Mouse (Mus musculus) embryonic facial prominence, embryonic 11.5 days (tissue): ENCODE results near the gene Slc25a20. TPM values are rescaled to one million over a fixed set of nuclear protein-coding genes. Genes with fewer than 3 reads are reported as not detected.

ENCODE experiments used
- ATAC-seq: fragments of 200-750 bp; cut with Nextera tagmentation; replicated peaks from 2 replicates; pipeline ENCODE4 v1.8.0; 2017; ENCODE audit warnings: low read depth; ENCODE audit not compliant: insufficient number of reproducible peaks, low FRiP score, low TSS enrichment
- DNase-seq: peaks from one replicate; pipeline ENCODE4 v3.0.0-alpha.2; 2015; ENCODE audit warnings: low spot score
- H3K27ac ChIP-seq: fragments of 300-500 bp; sonication (generic); replicated peaks from 2 replicates; pipeline ENCODE4 v1.5.1; 2014; ENCODE audit warnings: mild to moderate bottlenecking, low read depth, low read length, control low read depth
- H3K27me3 ChIP-seq: fragments of 300-500 bp; sonication (generic); 2 replicates; pipeline ENCODE4 v1.6.1; 2014; ENCODE audit warnings: mild to moderate bottlenecking, low read length, moderate library complexity, mixed read lengths; ENCODE audit not compliant: control insufficient read depth, insufficient read depth
- H3K36me3 ChIP-seq: fragments of 300-500 bp; sonication (generic); replicated peaks from 2 replicates; pipeline ENCODE4 v1.6.1; 2014; ENCODE audit warnings: low read depth, mild to moderate bottlenecking, low read length, moderate library complexity, mixed read lengths; ENCODE audit not compliant: control insufficient read depth, insufficient read depth
- H3K4me1 ChIP-seq: fragments of 300-500 bp; sonication (generic); 2 replicates; pipeline ENCODE4 v1.6.1; 2014; ENCODE audit warnings: low read length, mixed read lengths; ENCODE audit not compliant: control insufficient read depth, insufficient read depth
- H3K4me2 ChIP-seq: fragments of 300-500 bp; sonication (generic); 2 replicates; pipeline ENCODE4 v1.6.1; 2014; ENCODE audit warnings: low read depth, mild to moderate bottlenecking, control low read depth, low read length, moderate library complexity
- H3K4me3 ChIP-seq: fragments of 300-500 bp; sonication (generic); 2 replicates; pipeline ENCODE4 v1.5.1; 2014; ENCODE audit warnings: low read depth, low read length, control low read depth
- H3K9ac ChIP-seq: fragments of 300-500 bp; sonication (generic); replicated peaks from 2 replicates; pipeline ENCODE4 v1.6.1; 2014; ENCODE audit warnings: mild to moderate bottlenecking, control low read depth, low read length
- H3K9me3 ChIP-seq: fragments of 300-500 bp; sonication (generic); replicated peaks from 2 replicates; pipeline ENCODE4 v1.6.1; 2016; ENCODE audit warnings: mild to moderate bottlenecking, low read length, inconsistent platforms, mixed read lengths; ENCODE audit not compliant: control insufficient read depth
- WGBS: fragments of 180-500 bp; shearing (Covaris S2); extraction: QIAGEN DNeasy Blood & Tissue Kit; methylation state at CpG from one replicate; pipeline ENCODE4 v1.1.7; 2014; 5-methylcytosine and 5-hydroxymethylcytosine counted together
- polyA plus RNA-seq: library from polyadenylated mRNA; unstranded; fragments of >200 nt; fragmentation: Nextera tagmentation; extraction: Ambion mirVana; gene quantifications from 2 replicates; pipeline ENCODE4 v1.2.1, GENCODE M21; 2014

Gene Slc25a20
- polyA plus RNA-seq, 1 experiment from 2014 or later = 34.5 TPM

DNA sequence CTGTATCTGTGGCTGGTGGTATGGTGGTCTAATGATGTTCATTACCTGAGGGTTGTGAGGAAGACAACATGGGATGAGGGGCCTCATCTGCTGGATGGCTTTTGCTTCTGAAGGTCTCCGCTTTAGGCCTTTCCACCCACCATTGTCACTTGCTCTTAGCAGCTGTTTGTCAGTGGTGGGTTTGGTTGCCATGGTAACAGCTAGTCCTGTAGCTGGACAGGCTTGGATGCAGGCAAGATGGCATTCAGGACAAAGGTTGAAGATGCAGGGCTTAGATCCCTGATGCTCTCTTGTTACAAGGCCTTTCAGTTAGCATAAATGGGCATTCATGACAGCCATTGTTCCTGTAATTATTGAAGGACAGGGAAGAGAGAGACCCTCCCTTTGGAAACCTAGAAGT, 27.2 kb downstream of the Slc25a20 start, which contains the start of gene Prkar2a:
Gene Prkar2a (plus strand): TSS at position 209 of the 400 bp plus-strand sequence.
- Histone ChIP-seq H3K4me2 (no peak within 1 kb of the TSS), H3K4me1 (peaks cover 3% of the 10 kb centered on the region; the same call in 1 of the 2 replicates), H3K27me3 (no peaks in the 10 kb centered on the region), H3K9ac (no peak within 1 kb of the TSS), H3K9me3 (no peaks in the 10 kb centered on the region), H3K27ac (no peak within 1 kb of the TSS), H3K4me3 (no peak within 1 kb of the TSS), H3K36me3 (no peaks in the 10 kb centered on the region)
- 73% methylated on average over 1 of the region's 1 CpGs for WGBS
- DNase-seq = peak; percentile 52
- ATAC-seq = no peak

DNA sequence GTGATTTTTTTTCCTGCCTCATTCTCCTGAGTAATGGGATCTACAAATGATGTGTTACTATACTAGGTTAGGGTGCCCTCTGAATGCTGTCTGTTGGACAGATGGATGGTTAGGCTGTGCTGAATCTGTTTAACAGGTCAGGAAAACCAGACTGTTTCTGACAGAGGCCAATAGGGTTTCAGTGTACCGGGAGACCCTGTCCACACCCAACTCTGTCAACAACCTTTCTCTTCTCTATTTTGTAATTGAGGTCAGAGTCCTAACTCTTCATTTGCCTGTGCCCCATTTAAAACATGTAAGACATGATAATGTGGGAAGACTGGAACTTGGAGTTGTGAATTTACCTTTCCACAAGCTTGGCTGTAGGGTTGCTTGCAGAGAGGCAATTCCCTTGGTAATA, 28.1 kb downstream of the Slc25a20 start:
- DNase-seq (no peak), ATAC-seq (no peak)
- no peak overlapping the region for H3K9ac ChIP-seq
- H3K4me3 ChIP-seq = no peak overlapping the region
- no peak overlapping the region for H3K4me2 ChIP-seq
- H3K27me3 ChIP-seq = no peaks in the 10 kb centered on the region
- 79% methylated on average over 1 of the region's 1 CpGs for WGBS
- H3K27ac ChIP-seq = no peak overlapping the region
- H3K36me3 ChIP-seq = no peaks in the 10 kb centered on the region
- H3K4me1 ChIP-seq = peaks cover 3% of the 10 kb centered on the region; the same call in 1 of the 2 replicates
- H3K9me3 ChIP-seq = no peaks in the 10 kb centered on the region

DNA sequence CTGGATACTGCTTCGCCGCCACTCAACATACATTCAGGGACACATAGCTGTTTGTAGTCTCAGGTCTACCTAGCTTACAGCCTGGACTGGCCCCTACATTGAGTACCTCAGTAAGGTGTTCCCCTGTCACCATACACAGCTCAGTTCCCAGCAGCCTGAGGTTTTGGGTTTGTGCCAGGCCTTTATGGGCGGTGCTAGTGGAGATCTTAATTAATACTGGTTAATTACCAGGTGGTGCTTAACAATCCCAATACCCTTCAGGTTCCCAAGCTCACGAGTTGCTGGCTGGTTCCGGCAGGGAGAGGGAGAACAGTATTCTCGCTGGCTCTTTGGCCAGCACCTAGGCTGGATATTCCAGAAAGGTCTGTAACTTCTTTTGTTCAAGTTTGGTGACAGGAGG, 29.0 kb downstream of the Slc25a20 start:
- no peaks in the 10 kb centered on the region for H3K36me3 ChIP-seq
- H3K4me1 ChIP-seq = peaks cover 3% of the 10 kb centered on the region; the same call in 1 of the 2 replicates
- ATAC-seq (no peak), DNase-seq (no peak)
- no peaks in the 10 kb centered on the region for H3K9me3 ChIP-seq
- no peak overlapping the region for H3K4me3 ChIP-seq
- no peak overlapping the region for H3K27ac ChIP-seq
- no peak overlapping the region for H3K4me2 ChIP-seq
- 90% methylated on average over 6 of the region's 6 CpGs for WGBS
- H3K27me3 ChIP-seq = no peaks in the 10 kb centered on the region
- H3K9ac ChIP-seq = no peak overlapping the region

DNA sequence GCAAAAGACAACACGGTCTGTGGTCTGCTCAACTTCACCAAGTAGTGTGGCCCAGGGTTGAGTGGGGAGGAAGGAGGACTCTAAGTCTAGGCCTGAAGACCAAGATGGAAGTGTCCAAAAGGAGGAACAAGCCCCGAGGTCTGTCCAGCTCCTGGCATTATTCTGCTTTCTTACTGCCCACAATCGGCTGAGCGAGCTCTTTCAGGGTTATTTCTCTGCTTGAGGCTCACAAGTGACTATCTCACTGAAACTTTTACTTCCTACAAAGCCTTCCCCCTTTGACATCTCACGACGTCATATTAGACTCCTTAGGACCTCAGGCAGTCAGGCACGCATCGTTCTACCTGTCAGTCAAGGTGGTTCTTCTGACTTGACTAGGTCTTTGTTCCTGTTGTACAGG, 29.5 kb downstream of the Slc25a20 start:
- ATAC-seq = no peak
- Histone ChIP-seq H3K4me2 (peak overlapping the region; percentile 96), H3K9me3 (no peaks in the 10 kb centered on the region), H3K4me3 (no peak overlapping the region), H3K36me3 (no peaks in the 10 kb centered on the region), H3K27me3 (no peaks in the 10 kb centered on the region), H3K9ac (peak overlapping the region; percentile 82), H3K4me1 (peaks cover 3% of the 10 kb centered on the region; the same call in 1 of the 2 replicates), H3K27ac (no peak overlapping the region)
- WGBS = 66% methylated on average over 8 of the region's 8 CpGs
- no peak for DNase-seq

DNA sequence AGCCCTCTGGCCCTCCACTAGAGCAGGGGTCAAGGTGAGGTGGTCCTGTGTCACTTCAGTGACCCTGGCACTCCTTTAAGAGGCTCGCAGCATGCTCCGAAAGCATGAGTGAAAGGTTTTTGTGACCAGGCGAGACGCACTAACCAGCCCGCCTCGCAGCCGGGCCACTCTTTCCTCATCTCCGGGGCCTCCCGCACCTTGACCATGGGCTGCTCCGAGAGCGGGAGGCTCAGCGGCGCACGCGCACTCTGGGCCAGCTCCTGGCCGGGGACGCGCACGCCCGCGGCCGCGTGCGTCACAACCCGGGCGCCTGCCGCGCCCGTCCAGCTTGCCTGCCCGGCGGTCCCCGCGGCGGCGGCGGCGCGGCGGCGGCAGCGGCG, 29.9 kb downstream of the Slc25a20 start:
- Histone ChIP-seq H3K9ac (peak overlapping the region; percentile 82), H3K4me3 (peak overlapping the region; percentile 78), H3K4me2 (peak overlapping the region; percentile 96), H3K27ac (no peak overlapping the region), H3K27me3 (no peaks in the 10 kb centered on the region), H3K4me1 (peaks cover 3% of the 10 kb centered on the region; the same call in 1 of the 2 replicates), H3K36me3 (no peaks in the 10 kb centered on the region), H3K9me3 (no peaks in the 10 kb centered on the region)
- ATAC-seq (peak; percentile 79), DNase-seq (peak; percentile 90)
- WGBS = 0% methylated on average over 35 of the region's 42 CpGs

DNA sequence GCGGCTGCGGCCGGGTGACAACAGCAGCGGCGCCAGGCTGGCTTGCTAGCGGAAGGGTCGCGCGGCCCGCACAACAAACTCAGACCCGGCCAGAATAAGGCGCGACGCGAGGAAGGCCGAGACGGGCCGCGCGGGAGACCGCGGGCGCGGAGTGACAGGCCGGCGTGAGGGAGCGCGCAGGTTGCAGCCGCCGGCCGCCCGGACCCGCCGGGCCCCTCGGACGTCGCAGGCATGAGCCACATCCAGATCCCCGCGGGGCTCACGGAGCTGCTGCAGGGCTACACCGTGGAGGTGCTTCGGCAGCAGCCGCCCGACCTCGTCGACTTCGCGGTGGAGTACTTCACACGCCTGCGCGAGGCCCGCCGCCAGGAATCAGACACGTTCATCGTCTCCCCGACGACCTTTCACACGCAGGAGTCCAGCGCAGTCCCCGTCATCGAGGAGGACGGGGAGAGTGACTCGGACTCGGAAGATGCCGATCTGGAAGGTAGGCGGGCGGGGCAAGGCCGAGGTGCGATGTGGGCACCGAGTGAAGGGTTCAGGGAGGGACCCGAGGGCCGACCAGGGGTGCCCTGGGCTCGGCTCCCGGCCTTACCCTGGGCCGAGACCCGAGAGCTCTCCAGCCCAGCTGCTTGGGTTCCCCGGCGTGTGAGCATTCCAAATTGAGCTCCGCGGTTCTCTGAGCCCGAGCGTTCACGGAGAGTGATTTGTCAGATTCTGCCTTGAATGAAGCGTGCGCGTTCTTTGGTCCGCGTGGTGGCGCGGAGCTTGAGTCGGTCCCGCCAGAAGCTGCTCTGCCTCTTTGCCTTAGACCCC, 30.5 kb downstream of the Slc25a20 start:
- H3K4me1 ChIP-seq = peaks cover 3% of the 10 kb centered on the region; the same call in 1 of the 2 replicates
- no peaks in the 10 kb centered on the region for H3K36me3 ChIP-seq
- ATAC-seq (peak; percentile 68), DNase-seq (peak; percentile 78)
- under 1% methylated on average over 86 of the region's 92 CpGs for WGBS
- no peaks in the 10 kb centered on the region for H3K9me3 ChIP-seq
- no peaks in the 10 kb centered on the region for H3K27me3 ChIP-seq
- peak overlapping the region; percentile 96 for H3K4me2 ChIP-seq
- H3K27ac ChIP-seq = no peak overlapping the region
- peak overlapping the region; percentile 82 for H3K9ac ChIP-seq
- peak overlapping the region; percentile 78 for H3K4me3 ChIP-seq

DNA sequence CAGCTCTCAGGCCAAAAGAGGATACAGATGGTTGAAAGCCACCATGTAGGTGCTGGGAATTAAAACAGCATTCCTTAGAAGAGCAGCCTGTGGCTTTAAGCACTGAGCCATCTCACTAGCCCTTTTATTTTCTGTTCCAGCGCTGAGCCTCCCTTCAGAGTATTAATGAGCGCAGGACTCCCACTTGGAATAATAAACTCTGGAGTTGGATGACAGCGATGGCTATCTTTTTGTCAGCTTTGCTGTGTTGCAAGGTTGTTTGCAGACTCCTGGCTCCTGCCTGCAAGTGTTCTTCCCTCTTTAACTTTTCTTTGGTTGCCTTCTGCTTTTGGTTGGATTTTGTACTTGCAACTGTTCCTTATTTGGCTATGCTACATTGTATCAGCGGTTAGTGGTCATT, 32.1 kb downstream of the Slc25a20 start:
- no peaks in the 10 kb centered on the region for H3K27me3 ChIP-seq
- H3K36me3 ChIP-seq = no peaks in the 10 kb centered on the region
- H3K4me1 ChIP-seq = peaks cover 3% of the 10 kb centered on the region; the same call in 1 of the 2 replicates
- no peak overlapping the region for H3K9ac ChIP-seq
- DNase-seq (no peak), ATAC-seq (no peak)
- no peak overlapping the region for H3K27ac ChIP-seq
- no peak overlapping the region for H3K4me3 ChIP-seq
- H3K9me3 ChIP-seq = no peaks in the 10 kb centered on the region
- no peak overlapping the region for H3K4me2 ChIP-seq
- WGBS = 70% methylated on average over 4 of the region's 4 CpGs

DNA sequence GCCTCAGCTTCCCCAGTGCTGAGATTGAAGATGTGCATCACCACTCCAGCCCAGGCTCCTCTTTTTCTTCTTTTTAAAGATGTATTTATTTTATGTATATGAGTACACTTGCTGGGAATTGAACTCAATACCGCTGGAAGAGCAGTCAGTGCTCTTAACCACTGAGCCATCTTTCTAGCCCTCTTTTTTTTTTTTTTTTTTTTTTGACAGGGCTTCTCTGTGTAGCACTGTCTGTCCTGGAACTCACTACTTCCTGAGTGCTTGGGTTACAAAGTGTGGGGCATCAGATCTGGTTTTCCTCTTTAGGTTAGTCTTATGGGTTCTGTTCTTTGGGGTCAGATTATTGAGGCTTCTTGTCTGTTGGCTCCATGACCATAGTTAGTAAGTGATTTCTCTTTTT, 32.6 kb downstream of the Slc25a20 start:
- Histone ChIP-seq H3K27ac (no peak overlapping the region), H3K4me3 (no peak overlapping the region), H3K9ac (no peak overlapping the region), H3K4me2 (no peak overlapping the region), H3K27me3 (no peaks in the 10 kb centered on the region), H3K4me1 (peaks cover 3% of the 10 kb centered on the region; the same call in 1 of the 2 replicates), H3K36me3 (no peaks in the 10 kb centered on the region), H3K9me3 (no peaks in the 10 kb centered on the region)
- ATAC-seq (no peak), DNase-seq (no peak)
- WGBS = 68% methylated on average over 1 of the region's 1 CpGs
